Mouse (Mus musculus): ENCODE results near the gene Mamstr.
A peak's percentile ranks its signal among the peaks of the same experiment; 100 is the strongest.
"Not testable (repeated sequence)": the region's sequence is repeated elsewhere in the genome, so short reads cannot be mapped to it uniquely, and the experiment has no call there.

Mamstr gene

DNA sequence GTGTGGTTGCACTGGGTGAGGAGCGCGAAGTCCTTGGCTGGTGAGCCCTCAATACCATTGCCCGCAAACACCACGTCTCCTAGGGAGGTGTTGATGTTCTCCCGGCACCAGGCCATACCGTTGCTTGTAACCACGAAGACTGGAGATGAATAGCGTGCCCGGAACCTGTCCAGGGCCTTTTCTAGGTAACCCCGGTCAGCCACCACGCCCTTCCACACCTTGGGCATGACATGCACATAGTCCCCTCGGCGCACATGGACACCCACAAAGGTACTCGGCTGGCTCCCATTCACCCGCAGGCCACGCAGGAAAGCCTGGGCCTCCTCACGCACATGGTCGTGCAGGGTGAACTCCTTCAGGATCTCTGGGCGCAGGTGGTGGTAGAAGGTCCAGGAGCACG, 10.7 kb downstream of the Mamstr start:
- DNase-seq (ENCODE audit: low spot score): not testable (repeated sequence)

DNA sequence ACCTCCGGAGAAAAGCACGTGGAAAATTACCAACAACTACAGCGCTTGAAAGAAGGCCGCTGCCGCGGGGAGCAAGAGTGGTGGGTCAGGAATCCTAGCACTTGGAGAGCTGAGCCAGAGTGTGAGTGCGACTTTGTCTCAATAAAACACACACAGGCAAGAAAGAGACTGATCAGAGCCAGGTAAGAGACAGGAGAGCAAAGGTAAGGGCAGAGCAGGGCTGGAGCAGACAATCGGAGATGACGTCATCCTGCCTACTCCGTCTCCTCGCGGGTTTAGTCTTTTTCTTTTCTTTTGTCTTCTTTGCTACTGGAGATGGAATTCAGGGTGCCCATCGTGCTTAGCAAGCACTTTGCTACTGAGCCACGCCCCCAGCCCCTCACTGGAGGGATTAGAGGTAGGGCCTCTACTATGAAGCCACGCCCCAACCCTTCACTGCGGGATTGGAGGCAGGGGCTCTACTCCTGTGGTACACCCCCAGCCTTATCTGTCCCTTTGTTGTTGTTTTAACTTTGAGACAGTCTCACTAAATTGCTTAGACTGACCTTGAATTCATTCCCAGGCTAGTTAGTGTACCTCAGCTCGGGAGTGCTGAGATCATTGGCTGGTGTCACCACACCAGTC, 14.8 kb downstream of the Mamstr start:
- no peak for DNase-seq (ENCODE audit: low spot score)

DNA sequence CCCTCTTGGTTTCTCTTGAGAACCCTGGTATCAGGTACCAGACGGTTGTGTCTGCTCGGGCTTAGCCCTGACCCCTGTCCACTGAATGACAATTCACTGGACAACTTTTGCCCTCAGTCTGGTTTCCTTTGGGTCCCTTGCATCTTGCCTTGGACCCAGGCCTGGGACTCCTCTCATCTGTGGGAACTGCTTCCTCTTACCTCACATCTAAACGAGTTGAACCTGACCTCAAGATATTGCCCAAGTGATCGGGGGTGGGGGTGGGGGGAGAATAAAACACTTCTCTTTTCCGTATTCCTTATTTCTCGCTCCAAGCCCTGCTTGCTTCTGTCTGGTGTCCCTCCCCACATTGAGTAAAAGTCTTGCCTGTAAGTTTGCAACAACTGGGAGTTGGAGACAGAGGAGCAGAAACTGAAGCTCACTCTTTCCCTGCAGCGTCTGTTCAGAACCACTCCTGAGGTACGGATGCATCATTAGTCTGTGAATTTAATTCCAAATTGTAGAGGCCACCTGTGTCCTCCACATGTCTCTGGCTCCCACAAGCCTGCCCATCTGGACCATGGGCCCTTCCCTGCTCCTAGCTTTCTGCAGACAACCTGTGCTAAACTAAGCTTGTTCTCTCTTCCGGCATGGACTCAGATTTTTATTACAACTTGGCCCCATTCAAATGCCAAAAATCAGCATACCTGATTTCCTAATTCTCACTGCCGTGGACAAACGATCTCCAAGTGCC, 21.1 kb downstream of the Mamstr start:
- no peak for DNase-seq (ENCODE audit: low spot score)

DNA sequence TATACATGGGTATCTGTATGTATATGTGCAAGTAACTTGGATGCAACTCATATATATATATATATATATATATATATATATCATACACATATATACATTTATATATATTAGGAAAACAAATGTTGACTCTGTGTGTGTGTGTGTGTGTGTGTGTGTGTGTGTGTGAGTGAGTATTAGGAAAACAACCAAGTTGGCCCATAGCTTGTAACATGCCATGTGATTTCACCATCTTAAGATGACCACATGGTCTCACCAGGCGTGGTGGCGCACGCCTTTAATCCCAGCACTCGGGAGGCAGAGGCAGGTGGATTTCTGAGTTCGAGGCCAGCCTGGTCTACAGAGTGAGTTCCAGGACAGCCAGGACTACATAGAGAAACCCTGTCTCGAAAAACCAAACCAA, 21.9 kb downstream of the Mamstr start:
- not testable (repeated sequence) for DNase-seq (ENCODE audit: low spot score)

DNA sequence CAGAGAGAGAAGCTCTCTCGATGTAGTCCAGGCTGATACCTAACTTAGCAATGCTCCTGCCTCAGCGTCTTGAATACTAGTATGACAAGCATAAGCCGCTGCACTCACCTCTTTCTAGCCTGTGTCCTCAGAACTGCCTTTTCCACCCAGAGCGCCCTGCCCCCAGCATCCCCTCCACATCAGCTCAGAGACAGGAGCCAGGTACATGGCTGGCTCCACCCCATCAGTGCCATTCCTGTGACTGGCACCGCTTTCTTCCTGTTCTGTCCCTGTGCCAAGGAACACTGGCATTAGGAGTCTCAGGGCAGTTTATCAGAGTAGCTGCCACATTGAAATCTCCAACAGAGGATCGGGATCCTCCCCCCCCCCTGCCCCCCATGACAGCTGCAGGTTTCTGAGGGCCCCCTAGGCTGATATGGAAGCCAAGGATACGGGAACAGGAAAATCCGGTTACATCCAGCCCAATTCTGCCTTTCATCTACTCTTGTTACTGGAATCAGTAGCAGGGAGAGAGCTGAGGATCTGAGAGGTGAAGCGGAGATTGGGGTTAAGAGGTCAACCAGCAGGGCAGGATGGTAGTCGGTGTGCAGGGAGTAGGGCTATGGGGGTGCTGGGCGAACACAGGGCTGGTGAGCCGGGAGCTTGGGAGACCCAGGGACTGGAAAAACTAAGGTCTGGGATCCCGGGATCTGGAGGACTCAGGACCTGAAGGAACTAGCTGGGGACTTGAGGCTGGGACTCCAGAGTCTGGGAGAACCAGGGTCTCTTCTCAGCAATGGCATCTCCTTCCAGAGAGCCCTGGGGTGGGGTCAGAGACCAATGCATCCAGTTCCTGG, 25.7 kb downstream of the Mamstr start:
- DNase-seq (ENCODE audit: low spot score): no peak

DNA sequence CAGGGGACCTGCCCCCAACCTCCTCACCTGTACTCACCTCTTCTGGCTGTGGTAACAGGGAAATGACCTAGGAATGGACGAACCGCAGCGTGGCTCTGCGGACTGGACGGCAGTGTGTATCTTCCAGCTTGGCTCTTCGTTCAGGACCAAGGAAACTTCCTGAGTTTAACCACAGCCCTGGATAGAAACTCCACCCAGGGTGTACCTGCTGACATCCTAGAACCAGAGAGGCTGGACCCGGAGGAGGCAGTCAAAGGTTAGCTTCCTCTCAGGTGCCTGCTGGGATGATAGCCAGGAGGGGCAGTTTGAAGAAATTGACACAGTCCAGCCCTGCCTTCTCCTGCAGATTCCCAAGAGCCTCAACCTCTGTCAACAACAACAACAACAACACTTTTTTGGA, 26.4 kb downstream of the Mamstr start, which contains the start of gene Fut2:
Fut2 (minus strand) TSS at position 234 of the 400 bp plus-strand sequence.
- DNase-seq (ENCODE audit: low spot score): no peak

DNA sequence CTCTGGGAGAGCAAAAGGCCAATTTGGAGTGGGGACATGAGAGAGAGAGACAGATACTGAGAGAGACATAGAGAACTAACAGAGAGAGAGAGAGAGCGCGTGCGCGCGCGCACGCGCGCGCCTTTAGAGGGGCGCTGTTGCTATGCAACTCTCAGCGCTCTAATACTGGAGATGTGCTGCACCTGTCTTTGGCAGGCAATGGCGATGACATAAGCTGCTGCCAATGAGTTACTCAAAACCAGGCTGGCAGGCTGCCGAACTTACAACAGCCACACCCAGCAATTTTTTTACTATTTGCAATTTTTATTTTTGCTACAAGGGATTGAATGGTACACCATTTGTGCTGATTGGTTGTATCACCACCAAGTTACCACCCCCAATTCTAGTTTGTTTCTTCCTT, 28.0 kb downstream of the Mamstr start:
- no peak for DNase-seq (ENCODE audit: low spot score)

DNA sequence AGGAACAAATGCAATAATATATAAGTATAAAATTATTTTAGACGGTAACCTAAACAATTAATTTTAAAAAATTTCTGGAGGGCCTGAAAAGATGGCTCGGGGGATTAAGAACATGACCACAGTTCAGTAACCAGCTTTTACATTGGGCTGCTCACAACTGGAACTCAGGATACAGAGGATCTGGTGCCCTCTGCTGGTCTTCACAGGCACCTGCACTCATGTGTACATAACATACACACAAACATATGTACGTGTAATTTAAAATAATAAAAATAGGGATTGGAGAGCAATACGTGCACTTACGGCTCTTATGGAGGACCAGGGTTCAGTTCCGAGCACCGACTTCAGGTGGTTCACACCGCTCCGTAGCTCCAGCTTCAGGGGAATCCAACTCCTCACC, 29.1 kb downstream of the Mamstr start:
- no peak for DNase-seq (ENCODE audit: low spot score)

DNA sequence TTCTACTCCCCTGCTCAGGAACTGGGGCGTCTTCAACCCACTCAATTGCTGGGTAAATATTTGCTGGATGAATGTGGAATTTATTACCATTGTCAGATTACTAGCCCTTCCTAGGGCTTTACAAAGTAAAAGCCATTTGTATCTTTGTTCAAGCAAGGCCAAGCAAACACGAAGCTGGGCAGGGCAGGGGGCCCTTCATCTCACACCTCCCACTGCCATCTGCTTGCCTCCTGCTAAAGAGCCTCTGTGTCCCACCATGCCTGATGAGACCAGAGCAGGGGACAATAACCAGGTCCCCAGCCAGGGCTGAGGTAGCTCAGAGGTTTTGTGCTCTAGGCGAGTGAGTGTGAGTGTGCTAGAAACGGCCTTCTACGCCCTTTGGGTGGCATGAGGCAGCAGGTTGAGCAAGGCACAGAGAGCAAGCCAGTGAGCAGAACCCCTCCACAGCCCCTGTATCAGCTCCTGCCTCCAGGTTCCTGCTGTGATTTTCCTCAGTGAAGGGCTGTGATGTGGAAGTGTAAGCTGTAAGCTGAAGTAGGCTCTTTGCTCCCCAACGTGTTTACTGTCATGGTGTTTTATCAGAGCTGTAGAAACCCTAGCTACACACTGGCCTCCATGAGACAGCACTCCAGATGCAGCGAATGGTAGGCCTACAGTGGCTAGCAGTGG, 38.0 kb downstream of the Mamstr start:
- no peak for DNase-seq (ENCODE audit: low spot score)

DNA sequence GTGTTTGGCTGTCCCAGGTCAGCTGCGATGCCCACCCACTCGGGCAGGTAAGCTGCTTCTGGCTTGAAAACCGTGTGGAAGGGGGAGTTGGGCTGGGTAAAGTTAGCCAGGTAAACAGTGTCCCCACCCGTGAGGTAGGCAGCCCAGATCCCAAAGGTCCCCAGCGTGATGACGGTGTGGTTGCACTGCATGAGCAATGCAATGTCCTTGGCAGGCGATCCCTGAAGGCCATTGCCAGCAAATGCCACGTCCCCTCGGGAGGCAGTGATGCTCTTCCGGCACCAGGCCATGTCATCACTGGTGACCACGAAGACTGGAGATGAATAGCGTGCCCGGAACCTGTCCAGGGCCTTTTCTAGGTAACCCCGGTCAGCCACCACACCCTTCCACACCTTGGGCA, 38.7 kb downstream of the Mamstr start:
- DNase-seq (ENCODE audit: low spot score): no peak

DNA sequence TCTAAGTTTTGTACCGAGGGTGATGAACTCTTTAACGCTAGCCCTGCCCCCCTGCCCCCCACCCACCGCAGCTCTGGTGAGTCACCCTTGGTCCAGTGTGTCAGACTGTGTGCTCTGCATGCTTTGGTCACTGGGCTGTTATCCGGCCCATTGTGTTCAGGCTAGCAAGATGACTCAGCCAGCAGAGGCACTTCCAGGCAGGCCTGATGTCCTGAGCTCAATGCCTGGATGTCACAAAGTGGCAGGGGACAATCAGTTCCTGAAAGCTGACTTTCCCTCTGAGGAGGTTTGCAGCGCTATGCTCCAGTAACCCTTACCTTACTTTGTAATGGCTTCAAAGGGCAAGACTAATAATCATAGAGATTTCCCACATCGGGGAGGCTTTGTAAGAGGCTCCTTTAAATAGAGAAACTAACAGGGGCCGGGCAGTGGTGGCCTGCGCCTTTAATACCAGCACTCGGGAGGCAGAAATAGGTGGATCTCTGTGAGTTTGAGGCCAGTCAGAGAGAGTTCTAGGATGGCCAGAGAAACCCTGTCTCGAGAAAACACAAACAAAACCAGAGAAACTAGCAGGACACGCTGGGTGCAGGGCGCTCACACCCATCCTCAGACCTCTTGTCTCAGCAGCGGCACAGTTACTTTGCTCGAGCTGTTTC, 40.3 kb downstream of the Mamstr start:
- no peak for DNase-seq (ENCODE audit: low spot score)

DNA sequence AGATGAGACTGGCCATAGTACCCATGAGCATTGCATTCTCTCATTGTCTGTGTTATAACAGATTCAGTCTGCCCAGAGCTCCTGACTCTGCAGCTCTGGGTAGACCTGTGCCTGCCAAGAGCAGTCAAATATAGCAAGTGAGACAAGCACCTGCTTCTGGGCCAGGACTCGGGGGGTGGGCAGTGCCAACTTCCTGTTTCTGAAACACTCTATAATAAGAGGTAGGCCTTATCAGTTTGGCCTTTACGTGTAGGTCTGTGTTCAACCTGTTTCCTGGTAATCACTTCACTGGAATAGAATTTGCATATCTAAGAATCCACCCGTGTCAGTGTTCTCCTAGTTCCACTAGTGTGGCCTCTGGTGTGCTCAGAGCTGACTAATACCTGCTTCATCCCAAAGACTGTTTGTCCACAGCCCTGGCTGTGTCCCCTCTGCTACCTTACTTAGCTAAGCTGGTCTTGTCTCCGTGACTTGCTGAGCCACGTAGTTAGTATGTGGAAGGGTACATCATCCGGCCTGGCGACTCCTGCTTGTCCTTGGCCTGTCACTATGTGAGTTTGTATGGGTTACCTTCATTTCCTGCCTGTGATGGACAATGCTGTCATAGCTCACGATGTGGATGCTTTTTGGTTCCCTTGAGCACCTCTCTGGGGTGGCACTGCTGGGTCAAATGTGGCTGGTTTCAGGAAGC, 41.4 kb downstream of the Mamstr start:
- no peak for DNase-seq (ENCODE audit: low spot score)

DNA sequence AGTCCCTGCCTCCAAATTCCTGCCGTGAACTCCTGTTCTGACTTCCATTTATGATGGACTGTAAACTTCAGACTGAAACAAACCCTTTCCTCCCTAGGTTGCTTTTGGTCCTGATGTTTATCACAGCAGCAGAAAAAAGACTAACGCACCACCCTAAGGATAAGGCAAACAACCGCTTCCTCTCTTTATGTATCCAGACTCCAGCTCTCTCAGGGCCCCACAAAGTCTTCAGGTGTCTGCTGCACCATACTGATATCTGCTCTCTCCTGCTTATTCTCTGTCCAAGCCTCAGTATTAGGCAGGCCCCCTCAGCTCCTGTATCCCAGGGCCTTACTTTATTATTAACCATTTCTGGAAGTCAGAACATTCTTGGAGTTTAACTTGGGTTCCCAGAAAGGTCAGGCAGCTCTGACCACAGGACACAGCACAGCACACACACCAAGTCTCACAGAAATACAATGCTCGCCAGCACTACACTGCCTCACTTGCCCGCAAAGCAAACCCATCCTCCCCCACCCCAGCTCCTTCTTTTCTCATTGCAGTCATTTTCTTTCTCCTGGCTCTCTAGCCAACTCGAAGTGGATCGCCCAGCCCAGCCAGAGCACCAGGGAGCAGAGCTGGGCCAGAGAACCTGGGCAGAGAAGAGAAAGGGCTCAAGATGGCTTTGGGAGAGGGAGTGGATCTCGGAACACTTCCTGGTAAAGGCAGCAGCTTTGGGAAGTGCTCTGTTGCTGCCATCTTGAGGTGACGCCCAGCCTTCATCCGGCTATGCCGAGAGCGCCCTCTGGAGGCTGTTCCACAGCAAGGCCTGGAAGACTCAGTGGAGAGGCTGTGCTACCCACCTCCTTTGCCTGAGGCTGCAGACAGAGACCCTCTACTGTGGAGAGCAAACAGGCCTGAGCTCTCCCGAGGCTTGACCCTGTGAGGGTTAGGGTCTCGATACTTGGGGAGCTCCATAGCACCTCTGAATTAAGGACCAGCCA, 42.7 kb downstream of the Mamstr start:
- DNase-seq (ENCODE audit: low spot score): peak; percentile 87

DNA sequence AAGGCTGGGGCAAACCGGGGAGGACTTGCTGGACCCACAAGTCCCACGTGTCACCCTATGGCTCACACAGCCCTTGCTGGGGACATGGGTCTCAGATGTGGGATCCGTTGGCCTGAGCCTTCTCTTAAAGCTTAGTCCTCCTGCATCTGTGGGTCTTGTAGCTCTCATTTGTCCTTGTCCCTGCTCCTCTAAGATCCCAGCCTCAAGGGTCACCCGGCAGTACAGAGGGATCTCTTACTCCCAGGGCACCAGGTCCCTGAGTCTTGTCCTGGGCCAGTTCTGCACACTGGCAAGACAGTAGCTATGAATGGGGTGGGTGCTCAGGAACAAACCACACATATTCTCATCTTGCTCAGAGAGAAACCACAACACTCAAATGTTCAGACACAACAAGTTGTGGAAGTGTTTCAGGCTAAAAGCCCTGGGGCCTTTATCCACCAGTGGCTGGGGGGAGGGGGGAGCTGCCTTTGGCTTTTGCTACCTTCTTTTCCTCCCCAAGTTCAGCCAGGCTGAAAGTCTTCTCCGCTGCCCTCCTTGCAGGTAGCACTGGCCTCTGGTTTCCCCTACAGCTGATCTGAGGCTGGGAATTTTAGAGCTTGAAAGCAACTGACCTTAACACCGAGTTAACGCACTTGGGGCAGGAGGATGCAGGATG, 43.7 kb downstream of the Mamstr start, which contains the start of gene Ntn5:
Ntn5 (plus strand) TSS at position 627 of the 655 bp plus-strand sequence.
- no peak for DNase-seq (ENCODE audit: low spot score)

DNA sequence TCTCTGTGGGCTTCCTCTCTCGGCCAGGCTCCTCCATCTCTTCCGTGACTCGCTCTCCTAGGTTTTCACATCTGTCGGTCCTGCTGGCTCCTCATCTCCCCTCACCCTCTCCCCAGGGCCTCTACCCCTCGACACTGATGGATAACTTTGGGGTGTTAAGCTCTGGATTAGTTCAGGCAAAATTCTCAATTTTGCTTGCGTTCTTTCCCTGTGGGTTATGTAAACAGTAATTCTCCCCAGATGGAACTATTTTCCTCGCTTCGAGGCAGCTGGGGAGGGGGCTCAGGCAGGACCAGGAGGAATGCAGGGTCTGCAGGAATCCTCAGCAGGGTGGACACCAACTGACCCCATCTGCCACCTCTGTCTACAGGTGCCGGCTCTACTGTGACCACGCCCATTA, 46.0 kb downstream of the Mamstr start:
- DNase-seq (ENCODE audit: low spot score): no peak

DNA sequence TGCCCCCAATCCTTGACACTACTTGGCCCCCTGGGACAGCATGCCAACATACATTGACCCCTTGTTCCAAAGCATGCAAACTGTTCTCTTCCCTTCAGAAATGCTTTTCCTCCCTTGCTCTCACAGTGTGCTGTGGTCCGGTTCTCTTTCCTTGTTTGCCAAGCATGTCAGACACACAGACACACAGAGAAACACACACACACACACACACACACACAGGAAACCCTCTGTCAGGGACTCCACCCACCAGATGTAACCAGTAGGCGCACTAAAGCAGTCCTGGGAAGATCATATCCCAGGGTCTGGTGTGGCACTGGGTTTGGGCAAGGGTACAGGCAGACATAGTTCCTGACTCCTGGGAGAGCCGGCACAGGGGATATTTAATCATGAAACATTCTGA, 47.1 kb downstream of the Mamstr start:
- no peak for DNase-seq (ENCODE audit: low spot score)

DNA sequence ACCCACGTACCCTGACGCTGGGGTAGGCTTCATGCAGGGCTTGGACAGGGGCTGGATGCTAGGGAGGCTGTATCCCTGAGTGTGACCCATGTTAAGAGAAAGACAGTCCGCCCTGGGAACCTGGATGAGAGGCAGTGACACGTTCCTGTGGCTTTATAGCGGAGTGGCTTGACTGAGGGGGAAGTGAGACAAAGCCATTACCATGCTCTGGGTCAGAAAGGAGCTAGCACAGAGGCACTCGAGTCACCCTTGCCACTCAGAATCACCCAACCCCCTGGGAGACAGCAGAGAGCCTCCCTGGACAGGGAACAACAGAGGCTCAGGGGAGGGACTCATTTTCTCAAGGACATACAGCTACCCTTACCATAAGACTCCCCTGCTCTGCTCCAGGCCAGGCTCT, 49.3 kb downstream of the Mamstr start:
- no peak for DNase-seq (ENCODE audit: low spot score)

DNA sequence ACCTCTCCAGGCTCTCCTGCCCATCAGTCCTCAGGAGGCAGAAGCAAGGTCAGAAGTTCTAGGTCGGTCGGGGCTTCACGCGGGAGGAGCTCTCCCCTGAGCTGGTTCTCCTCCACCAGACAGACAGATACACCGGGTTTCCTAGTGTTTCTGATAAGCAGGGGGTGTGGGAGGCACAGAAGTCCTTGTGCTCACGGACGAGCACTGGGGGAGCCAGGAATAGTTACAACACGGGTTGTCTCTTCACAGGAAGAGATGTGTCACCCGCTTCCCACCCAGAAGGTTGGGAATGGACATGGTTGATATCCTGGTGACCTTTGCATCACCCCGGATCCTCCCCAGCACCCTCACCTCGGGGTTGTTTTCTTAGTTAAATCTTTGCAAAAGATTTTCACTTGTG, 50.0 kb downstream of the Mamstr start:
- DNase-seq (ENCODE audit: low spot score): no peak

DNA sequence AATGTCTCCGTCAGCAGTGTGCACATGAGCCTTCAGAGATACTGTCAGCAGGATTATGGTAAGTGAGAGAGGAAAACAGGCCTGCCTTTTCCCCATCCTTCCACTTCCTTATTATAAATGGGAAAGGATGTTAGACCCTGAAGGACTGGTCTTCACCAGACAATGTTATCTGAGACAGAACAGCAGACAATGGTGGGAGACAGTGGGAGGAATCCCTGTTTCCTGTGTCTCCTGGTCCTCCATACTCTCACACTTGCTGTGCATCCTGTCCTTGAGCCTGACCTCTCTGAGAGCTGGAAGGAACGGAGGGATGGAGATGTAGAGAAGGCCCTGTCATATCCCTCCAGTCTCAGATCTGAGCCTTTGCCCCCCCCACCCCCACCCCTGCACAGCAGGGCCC, 52.6 kb downstream of the Mamstr start:
- no peak for DNase-seq (ENCODE audit: low spot score)
